Mouse (Mus musculus): ENCODE data around the gene Slc25a34. TPM values are rescaled to one million over a fixed set of nuclear protein-coding genes. Genes with fewer than 3 reads are reported as not detected.

The Slc25a34 gene
- polyA plus RNA-seq, 1 experiment from 2014 or later = 0.49 TPM

GRCm38 (mm10) chr4:141598199-141598893, 25.3 kb downstream of the Slc25a34 start:
- under 1% methylated on average over 19 of the region's 19 CpGs for WGBS
- Histone ChIP-seq H3K9ac (peak overlapping the region; percentile 69), H3K36me3 (peaks cover 22% of the 10 kb centered on the region), H3K27ac (peak overlapping the region; percentile 94), H3K4me1 (peaks cover 50% of the 10 kb centered on the region), H3K27me3 (no peaks in the 10 kb centered on the region), H3K4me2 (peak overlapping the region; percentile 94), H3K9me3 (replicated peaks) (no peaks in the 10 kb centered on the region), H3K4me3 (replicated peaks) (peak overlapping the region; percentile 67)
- ATAC-seq (replicated peaks; ENCODE audit: low FRiP score) = peak; percentile 77

- no peaks in the 10 kb centered on the region for H3K27me3 ChIP-seq
- H3K4me1 ChIP-seq = peaks cover 43% of the 10 kb centered on the region
- H3K4me2 ChIP-seq = peak overlapping the region; percentile 94; the same call in 1 of the 2 replicates
- 87% methylated on average over 8 of the region's 8 CpGs for WGBS
- peaks cover 35% of the 10 kb centered on the region for H3K36me3 ChIP-seq
- ATAC-seq (replicated peaks; ENCODE audit: low FRiP score) = no peak
- H3K27ac ChIP-seq = no peak overlapping the region
- H3K9ac ChIP-seq = no peak overlapping the region
- H3K4me3 ChIP-seq (replicated peaks) = no peak overlapping the region
- H3K9me3 ChIP-seq (replicated peaks) = no peaks in the 10 kb centered on the region
Observed at GRCm38 (mm10) chr4:141596700-141597328, 26.8 kb downstream of the Slc25a34 start.

- Histone ChIP-seq H3K27ac (no peak overlapping the region), H3K4me1 (peaks cover 38% of the 10 kb centered on the region), H3K36me3 (peaks cover 45% of the 10 kb centered on the region), H3K9me3 (replicated peaks) (no peaks in the 10 kb centered on the region), H3K9ac (no peak overlapping the region), H3K4me2 (no peak overlapping the region), H3K27me3 (no peaks in the 10 kb centered on the region), H3K4me3 (replicated peaks) (no peak overlapping the region)
- ATAC-seq (replicated peaks; ENCODE audit: low FRiP score) = no peak
- 74% methylated on average over 9 of the region's 9 CpGs for WGBS
Observed at GRCm38 (mm10) chr4:141595605-141596268, 27.9 kb downstream of the Slc25a34 start.

DNA sequence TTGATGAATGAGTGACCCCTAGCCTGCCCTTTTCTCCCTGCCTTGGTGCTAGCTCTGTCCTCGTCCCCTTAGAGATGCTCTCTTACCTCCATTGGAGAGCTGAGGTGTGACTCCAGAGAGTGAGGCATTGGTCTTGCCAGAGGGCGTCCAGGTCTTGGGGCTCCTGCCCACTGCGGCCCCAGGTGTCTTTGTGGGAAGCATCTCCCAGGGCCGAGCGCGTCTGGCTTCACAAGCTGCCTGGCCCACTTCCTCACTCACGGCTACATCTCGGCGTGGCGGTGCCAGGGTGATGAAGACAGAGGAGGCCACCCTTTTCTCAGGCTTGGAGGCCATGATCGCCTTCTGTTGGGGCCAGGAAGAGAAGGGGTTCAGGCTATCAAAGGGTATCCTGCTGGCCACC, 28.5 kb downstream of the Slc25a34 start:
- peaks cover 32% of the 10 kb centered on the region for H3K4me1 ChIP-seq
- no peak overlapping the region for H3K27ac ChIP-seq
- no peak overlapping the region for H3K9ac ChIP-seq
- no peaks in the 10 kb centered on the region for H3K9me3 ChIP-seq (replicated peaks)
- no peaks in the 10 kb centered on the region for H3K27me3 ChIP-seq
- ATAC-seq (replicated peaks; ENCODE audit: low FRiP score) = no peak
- H3K4me2 ChIP-seq = no peak overlapping the region
- H3K4me3 ChIP-seq (replicated peaks) = no peak overlapping the region
- 95% methylated on average over 11 of the region's 11 CpGs for WGBS
- peaks cover 49% of the 10 kb centered on the region for H3K36me3 ChIP-seq

DNA sequence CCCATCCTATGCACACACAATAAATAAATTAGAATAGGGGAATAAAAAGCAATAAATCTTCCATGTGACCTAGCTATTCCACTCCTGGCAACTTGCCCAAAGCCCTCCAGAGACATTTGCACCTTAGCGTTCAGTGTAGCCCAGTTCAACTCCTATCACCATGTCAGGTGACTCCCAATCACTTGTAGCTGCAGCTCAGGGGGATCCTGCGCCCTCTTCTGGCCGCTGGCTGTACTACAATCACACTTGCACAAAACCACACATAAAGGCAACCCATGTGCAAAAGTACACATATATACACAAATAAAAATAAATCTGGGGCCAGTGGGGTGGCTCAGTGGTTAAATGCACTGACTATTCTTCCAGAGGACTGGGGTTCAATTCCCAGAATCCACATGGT, 32.1 kb downstream of the Slc25a34 start:
- peaks cover 80% of the 10 kb centered on the region for H3K36me3 ChIP-seq
- H3K9me3 ChIP-seq (replicated peaks) = no peaks in the 10 kb centered on the region

DNA sequence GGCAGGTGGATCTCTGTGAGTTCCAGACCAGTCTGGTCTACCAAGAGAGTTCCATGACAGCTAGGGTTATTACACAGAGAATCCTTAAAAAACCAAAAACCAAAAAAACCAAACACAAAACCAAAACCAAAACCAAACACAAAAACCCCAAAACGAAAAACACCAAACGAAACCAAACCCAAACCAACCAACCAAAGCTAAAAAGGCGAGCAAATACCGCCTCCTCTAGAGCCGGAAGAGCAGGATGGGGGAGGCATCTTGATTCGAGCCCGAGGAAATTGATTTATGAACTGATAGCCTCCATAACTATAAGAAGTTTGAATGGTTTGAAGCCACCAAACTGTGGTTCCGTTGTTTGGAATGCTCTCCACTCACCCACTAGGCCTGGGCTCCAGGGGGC, 39.7 kb downstream of the Slc25a34 start:
- Histone ChIP-seq H3K36me3 (peaks cover 84% of the 10 kb centered on the region), H3K9ac (no peak overlapping the region), H3K27me3 (no peaks in the 10 kb centered on the region), H3K9me3 (replicated peaks) (no peaks in the 10 kb centered on the region), H3K27ac (no peak overlapping the region), H3K4me2 (no peak overlapping the region), H3K4me1 (no peaks in the 10 kb centered on the region), H3K4me3 (replicated peaks) (no peak overlapping the region)
- no peak for ATAC-seq (replicated peaks; ENCODE audit: low FRiP score)
- WGBS = 87% methylated on average over 8 of the region's 8 CpGs

More for the DNA sequence above, 32.1 kb downstream of the Slc25a34 start:
- H3K4me2 ChIP-seq = no peak overlapping the region
- H3K27me3 ChIP-seq = no peaks in the 10 kb centered on the region
- 37% methylated on average over 3 of the region's 3 CpGs for WGBS
- H3K27ac ChIP-seq = no peak overlapping the region
- no peak overlapping the region for H3K9ac ChIP-seq
- no peaks in the 10 kb centered on the region for H3K4me1 ChIP-seq
- no peak for ATAC-seq (replicated peaks; ENCODE audit: low FRiP score)
- H3K4me3 ChIP-seq (replicated peaks) = no peak overlapping the region

DNA sequence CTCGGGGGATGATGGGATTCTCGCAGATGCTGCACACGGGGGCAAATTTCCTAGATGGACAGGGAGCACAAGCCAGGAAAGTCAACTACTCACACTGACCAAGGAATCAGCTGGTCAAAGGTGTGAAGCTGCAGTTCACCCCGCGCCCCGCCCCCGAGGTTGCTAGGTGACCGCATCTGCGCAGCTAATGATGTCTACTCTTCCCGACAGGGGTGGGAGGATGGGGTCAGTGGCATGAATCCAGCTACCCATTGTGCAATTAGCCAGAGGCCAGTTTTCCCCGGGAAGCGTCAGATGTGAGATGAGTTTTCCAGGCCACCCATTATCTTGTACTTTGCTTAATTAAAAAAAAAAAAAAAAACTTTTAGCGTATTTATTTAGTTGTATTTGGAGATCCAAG, 42.6 kb downstream of the Slc25a34 start:
- ATAC-seq (replicated peaks; ENCODE audit: low FRiP score) = no peak
- WGBS = 87% methylated on average over 13 of the region's 13 CpGs
- peaks cover 91% of the 10 kb centered on the region for H3K36me3 ChIP-seq

GRCm38 (mm10) chr4:141578833-141579232, 44.8 kb downstream of the Slc25a34 start:
- Histone ChIP-seq H3K27ac (no peak overlapping the region), H3K36me3 (peaks cover 73% of the 10 kb centered on the region), H3K4me1 (peaks cover 8% of the 10 kb centered on the region), H3K9me3 (replicated peaks) (no peaks in the 10 kb centered on the region), H3K9ac (no peak overlapping the region), H3K4me2 (no peak overlapping the region), H3K27me3 (no peaks in the 10 kb centered on the region), H3K4me3 (replicated peaks) (no peak overlapping the region)
- no peak for ATAC-seq (replicated peaks; ENCODE audit: low FRiP score)
- 65% methylated on average over 3 of the region's 3 CpGs for WGBS

More for the DNA sequence above, 42.6 kb downstream of the Slc25a34 start:
- Histone ChIP-seq H3K27me3 (no peaks in the 10 kb centered on the region), H3K27ac (no peak overlapping the region), H3K4me1 (no peaks in the 10 kb centered on the region), H3K9ac (no peak overlapping the region), H3K9me3 (replicated peaks) (no peaks in the 10 kb centered on the region), H3K4me2 (no peak overlapping the region), H3K4me3 (replicated peaks) (no peak overlapping the region)

- peaks cover 26% of the 10 kb centered on the region for H3K4me1 ChIP-seq
- H3K9ac ChIP-seq = no peak overlapping the region
- no peak for ATAC-seq (replicated peaks; ENCODE audit: low FRiP score)
- H3K27ac ChIP-seq = no peak overlapping the region
- no peak overlapping the region for H3K4me3 ChIP-seq (replicated peaks)
- H3K36me3 ChIP-seq = peaks cover 53% of the 10 kb centered on the region
- no peaks in the 10 kb centered on the region for H3K9me3 ChIP-seq (replicated peaks)
- WGBS = 98% methylated on average over 7 of the region's 7 CpGs
- H3K27me3 ChIP-seq = no peaks in the 10 kb centered on the region
- H3K4me2 ChIP-seq = no peak overlapping the region
Observed at GRCm38 (mm10) chr4:141576877-141577276, 46.7 kb downstream of the Slc25a34 start.

GRCm38 (mm10) chr4:141576404-141576803, 47.2 kb downstream of the Slc25a34 start:
- Histone ChIP-seq H3K4me2 (no peak overlapping the region), H3K4me1 (peaks cover 29% of the 10 kb centered on the region), H3K27ac (no peak overlapping the region), H3K36me3 (peaks cover 50% of the 10 kb centered on the region), H3K9me3 (replicated peaks) (no peaks in the 10 kb centered on the region), H3K9ac (no peak overlapping the region), H3K4me3 (replicated peaks) (no peak overlapping the region), H3K27me3 (no peaks in the 10 kb centered on the region)
- no peak for ATAC-seq (replicated peaks; ENCODE audit: low FRiP score)
- 84% methylated on average over 11 of the region's 11 CpGs for WGBS

DNA sequence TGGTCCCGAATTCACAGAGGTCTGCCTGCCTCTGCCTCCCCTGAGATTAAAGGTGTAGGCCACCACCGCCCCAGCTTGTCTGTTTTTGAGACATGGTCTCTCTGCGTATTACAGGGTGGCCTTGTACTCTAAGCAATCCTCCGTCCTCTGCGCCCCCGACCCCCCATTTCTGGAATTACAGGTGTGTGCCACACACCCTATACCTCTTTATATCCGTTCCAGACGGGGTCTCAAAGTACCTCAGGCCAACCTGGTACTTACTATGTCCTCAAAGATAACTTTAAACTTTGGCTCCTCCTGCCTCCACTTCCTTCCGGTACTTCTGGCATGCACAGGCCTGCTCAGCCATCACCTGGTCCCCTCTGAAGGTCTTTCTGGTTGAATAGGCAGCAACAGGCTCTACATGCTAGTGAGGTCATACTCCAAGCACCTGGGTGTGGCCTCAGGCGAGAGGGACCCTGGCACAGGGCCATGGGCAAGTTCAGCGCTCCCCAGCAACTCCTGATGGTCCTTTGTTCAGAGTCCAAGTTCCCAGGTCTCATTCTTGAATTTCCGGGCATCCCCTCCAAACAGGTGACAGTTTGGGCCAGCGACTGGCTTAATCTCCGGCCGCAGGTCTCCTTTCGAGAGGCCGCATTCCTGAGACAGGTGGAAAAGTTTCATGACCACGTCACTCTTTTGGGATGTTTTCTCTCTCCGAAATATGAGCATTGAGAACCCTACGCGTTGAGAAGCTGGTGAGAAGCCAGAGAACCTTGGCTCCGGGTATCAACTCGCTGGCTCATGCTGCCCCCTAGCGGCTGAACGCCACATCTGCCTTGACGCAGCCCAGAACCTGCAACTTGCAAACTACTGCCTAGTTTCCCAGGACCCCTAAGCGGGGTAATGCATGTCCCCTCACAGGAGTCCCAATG, 48.6 kb downstream of the Slc25a34 start:
- Histone ChIP-seq H3K9me3 (replicated peaks) (no peaks in the 10 kb centered on the region), H3K9ac (no peak overlapping the region), H3K4me2 (peak overlapping the region; percentile 44; the same call in 1 of the 2 replicates), H3K27me3 (no peaks in the 10 kb centered on the region), H3K4me3 (replicated peaks) (no peak overlapping the region), H3K27ac (peak overlapping the region; percentile 7; the same call in 1 of the 2 replicates), H3K4me1 (peaks cover 38% of the 10 kb centered on the region), H3K36me3 (peaks cover 37% of the 10 kb centered on the region)
- ATAC-seq (replicated peaks; ENCODE audit: low FRiP score) = peak; percentile 44
- WGBS = 38% methylated on average over 27 of the region's 27 CpGs
